ENCODE assay signal across 9 mouse cellular contexts in the genomic region with DNA sequence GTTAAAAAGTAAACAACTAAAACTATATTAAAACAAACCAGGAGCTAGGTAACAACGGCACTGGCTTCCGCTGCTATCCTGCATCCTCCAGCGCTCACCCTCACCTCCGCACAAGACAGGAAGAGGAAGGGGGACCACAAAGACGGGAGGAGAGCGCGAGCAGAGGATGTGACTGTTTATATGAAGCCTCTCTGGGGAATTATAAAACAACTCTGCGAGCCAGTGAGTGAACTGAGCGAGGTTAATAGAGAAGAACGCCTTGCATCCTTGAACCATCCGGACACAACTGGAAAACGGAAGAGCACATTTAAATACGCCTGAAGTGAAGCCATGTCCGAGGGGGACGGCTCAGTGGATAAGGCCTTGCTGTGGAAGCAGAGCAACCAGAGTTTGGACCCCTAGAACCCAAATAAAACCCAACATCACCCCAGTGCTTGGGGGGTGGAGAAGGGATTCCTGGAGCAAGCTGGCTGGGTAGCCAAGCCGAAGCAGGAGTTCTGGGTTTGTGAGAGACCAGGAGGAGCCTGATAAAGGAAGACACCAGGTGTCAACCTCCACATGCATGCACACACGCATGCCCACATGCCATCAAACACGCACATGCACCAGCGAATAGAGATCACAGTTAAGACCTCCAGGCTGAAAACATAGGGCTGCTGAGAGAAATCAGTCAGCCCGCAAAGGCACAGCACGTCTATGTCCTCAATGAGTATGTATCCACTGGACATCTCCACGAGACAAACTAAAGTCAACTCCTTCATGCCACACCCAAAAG.
DNase-seq lines count a peak whose midpoint lies in the region; ATAC-seq and TF ChIP-seq lines count a peak whose summit lies in the region.
"Had no signal": no experiment of that assay in that cellular context is flagged by ENCODE, and none has a peak within 500 bp of the region (broad histone marks: within the 10 kb centered on the region; RNA-seq: fewer than 3 reads in every experiment).

No protein-coding gene starts in this region.

- peaks cover 10 to 17% of the 10 kb centered on the region in 2 experiments; a peak in 3 of 4 replicates for H3K4me1 ChIP-seq in heart, embryonic 14.5 days (ENCODE audit: control insufficient read depth in 2 of 2, insufficient read depth in 2 of 2, low read length in 2 of 2)
- H3K4me1 ChIP-seq in spleen, adult 2 months (ENCODE audit: control insufficient read depth, insufficient read depth, insufficient read length): peaks cover 26% of the 10 kb centered on the region

- no peaks in the 10 kb centered on the region for H3K9me3 ChIP-seq in heart, embryonic 14.5 days (ENCODE audit: control insufficient read depth, low read length)

- no peak for TF ChIP-seq POLR2A in spleen, adult 2 months (IDR thresholded peaks at IDR 0.05; ENCODE audit: low read depth, low read length)

- H3K36me3 ChIP-seq in heart, embryonic 14.5 days (ENCODE audit: control insufficient read depth, insufficient read depth, low read length): no peaks in the 10 kb centered on the region
- H3K36me3 ChIP-seq in spleen, adult 2 months (ENCODE audit: control insufficient read depth, insufficient read depth, low read length): no peaks in the 10 kb centered on the region

- no peak; the same call in 1 of the 2 replicates for ATAC-seq in heart, embryonic 14.5 days (ENCODE audit: insufficient number of reproducible peaks, insufficient read depth, low FRiP score, low read depth)
- ATAC-seq: hindbrain, postnatal 0 days had no signal

- no peak overlapping the region for H3K9ac ChIP-seq in heart, embryonic 14.5 days (ENCODE audit: low read length)

- H3K27ac ChIP-seq in heart, embryonic 14.5 days (replicated peaks in 1 of 2; ENCODE audit: control insufficient read depth in 1 of 2, insufficient read depth in 1 of 2, low read depth in 2 of 2, low read length in 2 of 2): peak overlapping the region; percentile 36 to 62
- peak overlapping the region; percentile 60 for H3K27ac ChIP-seq in spleen, adult 2 months (ENCODE audit: insufficient read depth, low read length)
- H3K27ac ChIP-seq: hindbrain, postnatal 0 days had no signal

- no peak for DNase-seq in heart, adult 11 months
- peak; percentile 37 to 48 for DNase-seq in spleen, adult 2 months (ENCODE audit: low read depth in 1 of 2, low spot score in 2 of 2)
- no peak for DNase-seq in spleen, postnatal 10 days (ENCODE audit: low spot score in 2 of 2)
- peak; percentile 46 for DNase-seq in lung, postnatal 25 days (ENCODE audit: low spot score)
- DNase-seq in thymus, postnatal 4 days: peak; percentile 64
- DNase-seq in right cerebral cortex, postnatal 4 days: no peak
- no peak for DNase-seq in right cerebral cortex, adult 18-20 months

- 71% methylated on average over 22 of the region's 22 CpGs for WGBS in heart, embryonic 14.5 days
- 27% methylated on average over 22 of the region's 22 CpGs for WGBS in spleen, adult 2 months

- H3K27me3 ChIP-seq in heart, embryonic 14.5 days (ENCODE audit: control insufficient read depth, insufficient read depth, low read length): no peaks in the 10 kb centered on the region
- H3K27me3 ChIP-seq in spleen, adult 2 months (ENCODE audit: control insufficient read depth, insufficient read depth, low read length): no peaks in the 10 kb centered on the region

- H3K4me2 ChIP-seq in heart, embryonic 14.5 days (ENCODE audit: low read length): no peak overlapping the region

- TF ChIP-seq CTCF in spleen, adult 2 months (IDR thresholded peaks at IDR 0.05; ENCODE audit: extremely low read depth, insufficient read depth, insufficient read length, insufficient replicate concordance): no peak

- H3K4me3 ChIP-seq in heart, embryonic 14.5 days (ENCODE audit: control insufficient read depth in 1 of 2, insufficient read depth in 1 of 2, low read depth in 1 of 2, low read length in 2 of 2): no peak overlapping the region
- no peak overlapping the region for H3K4me3 ChIP-seq in spleen, adult 2 months (ENCODE audit: extremely low read depth, insufficient read depth, insufficient read length)

Comparison
In these comparisons a context has a peak if more than half of its experiments do, and no peak if none do; other contexts are left out.
1. DNase-seq: peak in spleen, adult 2 months (2 of 2), lung, postnatal 25 days (single experiment) and thymus, postnatal 4 days (single experiment); none in heart, adult 11 months (single experiment), spleen, postnatal 10 days (0 of 2), right cerebral cortex, postnatal 4 days (single experiment) and right cerebral cortex, adult 18-20 months (single experiment).